Mouse (Mus musculus): ENCODE data around the gene Btbd35f22. TPM values are rescaled to one million over a fixed set of nuclear protein-coding genes. Genes with fewer than 3 reads are reported as not detected.

Btbd35f22 gene
- not detected in 2 replicates for polyA plus RNA-seq (2015; fragmentation: Nextera tagmentation; extraction: Ambion mirVana)

DNA sequence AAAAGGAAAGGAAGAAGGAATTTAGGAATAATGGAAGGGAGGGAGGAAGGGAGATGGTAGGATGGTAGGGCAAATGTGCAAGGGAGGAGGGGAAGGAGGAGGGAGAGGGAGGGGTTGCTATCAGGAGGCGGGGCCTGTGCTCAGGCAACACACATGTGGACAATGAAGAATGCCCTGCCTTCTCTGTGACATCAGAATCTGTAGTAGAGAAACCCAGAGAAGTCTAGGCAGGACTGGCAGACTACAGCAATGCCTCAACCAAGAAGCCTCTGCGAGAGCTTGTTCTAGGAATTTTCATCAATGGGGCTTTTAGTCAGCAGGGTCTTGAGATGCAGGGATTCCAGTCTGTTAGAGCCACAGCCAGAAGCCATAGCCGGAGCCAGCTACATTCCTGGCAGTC, at the start of gene Btbd35f22:
Btbd35f22 (plus strand) TSS at position 301 of the 400 bp plus-strand sequence.

Other genes with a start within 250 kb of the Btbd35f22 start
- not detected in 2 replicates for gene Gm21637, start 85.8 kb upstream of the Btbd35f22 start, polyA plus RNA-seq (2015; fragmentation: Nextera tagmentation; extraction: Ambion mirVana)
- not detected in 2 replicates for gene Btbd35f2, start 230.6 kb downstream of the Btbd35f22 start, polyA plus RNA-seq (2015; fragmentation: Nextera tagmentation; extraction: Ambion mirVana)

Measured in spleen, postnatal 0 days (tissue).